Mouse (Mus musculus) heart, adult 2 months (tissue): Measurements from ENCODE around the gene Dusp15.

Experiments used
- CTCF ChIP-seq: fragments of 200-600 bp; IDR thresholded peaks from 2 replicates; pipeline ENCODE4 v1.8.1; 2022; ENCODE audit warnings: antibody characterized with exemption, mild to moderate bottlenecking, moderate library complexity
- POLR2A ChIP-seq: fragments of 200-500 bp; IDR thresholded peaks from 2 replicates; pipeline ENCODE4 v1.6.1; 2011; ENCODE audit warnings: mild to moderate bottlenecking, low read depth, low read length, control low read depth; ENCODE audit not compliant: insufficient read depth

GRCm38 (mm10) chr2:152997046-152997445 is 45.5 kb upstream of the Dusp15 start:
- TF ChIP-seq CTCF (no peak), POLR2A (no peak)
